ENCODE assay signal across 23 mouse cellular contexts in genomic region chr10:15248899-15249298, GRCm38 (mm10).
DNase-seq lines count a peak whose midpoint lies in the region; ATAC-seq and TF ChIP-seq lines count a peak whose summit lies in the region.
"Had no signal": no experiment of that assay in that cellular context is flagged by ENCODE, and none has a peak within 500 bp of the region (broad histone marks: within the 10 kb centered on the region; RNA-seq: fewer than 3 reads in every experiment).

No protein-coding gene starts in this region.

- no peaks in the 10 kb centered on the region for H3K36me3 ChIP-seq in forebrain, embryonic 13.5 days (ENCODE audit: poor library complexity, severe bottlenecking)
- H3K36me3 ChIP-seq in forebrain, postnatal 0 days (ENCODE audit: insufficient read depth): no peaks in the 10 kb centered on the region
- H3K36me3 ChIP-seq in forebrain, embryonic 15.5 days: no peaks in the 10 kb centered on the region
- H3K36me3 ChIP-seq in forebrain, embryonic 11.5 days (ENCODE audit: control insufficient read depth, insufficient read depth, low read length): no peaks in the 10 kb centered on the region
- H3K36me3 ChIP-seq in kidney, embryonic 16.5 days (ENCODE audit: insufficient read depth, low read length): no peaks in the 10 kb centered on the region
- H3K36me3 ChIP-seq: embryonic facial prominence, embryonic 13.5 days; embryonic facial prominence, embryonic 15.5 days; G1E had no signal

- WGBS in forebrain, embryonic 13.5 days: 73% methylated on average over 3 of the region's 3 CpGs
- WGBS in forebrain, postnatal 0 days: 56% methylated on average over 3 of the region's 3 CpGs
- 57% methylated on average over 3 of the region's 3 CpGs for WGBS in forebrain, embryonic 15.5 days
- 90% methylated on average over 3 of the region's 3 CpGs for WGBS in forebrain, embryonic 11.5 days
- WGBS in kidney, embryonic 16.5 days: 82% methylated on average over 3 of the region's 3 CpGs

- no peak overlapping the region for H3K4me3 ChIP-seq in forebrain, embryonic 13.5 days
- no peak overlapping the region for H3K4me3 ChIP-seq in forebrain, postnatal 0 days (ENCODE audit: low read depth, low read length)
- H3K4me3 ChIP-seq in forebrain, embryonic 15.5 days: no peak overlapping the region
- no peak overlapping the region for H3K4me3 ChIP-seq in forebrain, embryonic 11.5 days (ENCODE audit: low read depth, low read length)
- no peak overlapping the region for H3K4me3 ChIP-seq in kidney, embryonic 16.5 days (ENCODE audit: low read length)
- H3K4me3 ChIP-seq: embryonic facial prominence, embryonic 13.5 days; embryonic facial prominence, embryonic 15.5 days had no signal

- no peak overlapping the region for H3K9ac ChIP-seq in forebrain, embryonic 13.5 days
- no peak overlapping the region for H3K9ac ChIP-seq in forebrain, postnatal 0 days
- no peak overlapping the region for H3K9ac ChIP-seq in forebrain, embryonic 15.5 days (replicated peaks)
- H3K9ac ChIP-seq in forebrain, embryonic 11.5 days (ENCODE audit: low read length): no peak overlapping the region
- no peak overlapping the region for H3K9ac ChIP-seq in kidney, embryonic 16.5 days (replicated peaks; ENCODE audit: low read length)
- H3K9ac ChIP-seq: embryonic facial prominence, embryonic 13.5 days; embryonic facial prominence, embryonic 15.5 days had no signal

- TF ChIP-seq CTCF in forebrain, postnatal 0 days (IDR thresholded peaks at IDR 0.05; ENCODE audit: low read depth): no peak

- no peak overlapping the region for H3K4me2 ChIP-seq in forebrain, embryonic 13.5 days
- H3K4me2 ChIP-seq in forebrain, postnatal 0 days (ENCODE audit: low read depth): no peak overlapping the region
- no peak overlapping the region for H3K4me2 ChIP-seq in forebrain, embryonic 15.5 days (replicated peaks)
- no peak overlapping the region for H3K4me2 ChIP-seq in forebrain, embryonic 11.5 days (ENCODE audit: low read depth, low read length, severe bottlenecking)
- H3K4me2 ChIP-seq in kidney, embryonic 16.5 days (replicated peaks; ENCODE audit: low read depth, low read length): no peak overlapping the region
- H3K4me2 ChIP-seq: embryonic facial prominence, embryonic 13.5 days; embryonic facial prominence, embryonic 15.5 days had no signal

- ATAC-seq in forebrain, embryonic 13.5 days: peak; percentile 46; the same call in 1 of the 2 replicates
- no peak for ATAC-seq in forebrain, postnatal 0 days
- ATAC-seq in forebrain, embryonic 15.5 days (replicated peaks): peak; percentile 36; the same call in 1 of the 2 replicates
- no peak for ATAC-seq in forebrain, embryonic 11.5 days (replicated peaks; ENCODE audit: low FRiP score)
- ATAC-seq in kidney, embryonic 16.5 days (ENCODE audit: low FRiP score, low TSS enrichment): no peak
- ATAC-seq: activated CD4-positive, CD25-positive, alpha-beta regulatory T cell, adult 4 months; CD4-positive, CD25-positive, alpha-beta regulatory T cell, adult 4 months; Patski had no signal

- 0 out of 2 replicates have a peak, but pooled peaks cover 3% of the 10 kb centered on the region for H3K9me3 ChIP-seq in forebrain, embryonic 13.5 days (replicated peaks)
- no peaks in the 10 kb centered on the region for H3K9me3 ChIP-seq in forebrain, postnatal 0 days (ENCODE audit: low read length)
- no peaks in the 10 kb centered on the region for H3K9me3 ChIP-seq in forebrain, embryonic 15.5 days
- no peaks in the 10 kb centered on the region for H3K9me3 ChIP-seq in forebrain, embryonic 11.5 days (ENCODE audit: control insufficient read depth, low read length)
- no peaks in the 10 kb centered on the region for H3K9me3 ChIP-seq in kidney, embryonic 16.5 days (ENCODE audit: low read length)
- H3K9me3 ChIP-seq: embryonic facial prominence, embryonic 13.5 days; embryonic facial prominence, embryonic 15.5 days; G1E had no signal

- DNase-seq in forebrain, postnatal 0 days: no peak
- no peak for DNase-seq in forebrain, embryonic 11.5 days (ENCODE audit: low spot score)
- DNase-seq: adrenal gland, adult 8-10 months; adrenal gland, postnatal 14 days; adrenal gland, postnatal 36 days; B cell, adult 2 months; cerebellum, adult 11 months; cerebellum, adult 18-20 months; cerebellum, adult 8-10 months; cerebellum, adult 9-11 months; cerebellum, postnatal 14 days; cerebellum, postnatal 36 days; embryo, embryonic 11 days had no signal

- H3K27ac ChIP-seq in forebrain, embryonic 13.5 days: peak overlapping the region; percentile 25; the same call in 1 of the 2 replicates
- no peak overlapping the region for H3K27ac ChIP-seq in forebrain, postnatal 0 days (ENCODE audit: low read depth, low read length)
- no peak overlapping the region for H3K27ac ChIP-seq in forebrain, embryonic 15.5 days (replicated peaks)
- no peak overlapping the region for H3K27ac ChIP-seq in forebrain, embryonic 11.5 days (ENCODE audit: low read depth, low read length)
- H3K27ac ChIP-seq in kidney, embryonic 16.5 days (ENCODE audit: low read length): no peak overlapping the region
- H3K27ac ChIP-seq: embryonic facial prominence, embryonic 13.5 days; embryonic facial prominence, embryonic 15.5 days had no signal

- peaks cover 3% of the 10 kb centered on the region; the same call in 1 of the 2 replicates for H3K4me1 ChIP-seq in forebrain, embryonic 13.5 days
- H3K4me1 ChIP-seq in forebrain, postnatal 0 days (ENCODE audit: insufficient read depth): no peaks in the 10 kb centered on the region
- H3K4me1 ChIP-seq in forebrain, embryonic 15.5 days: peaks cover 4% of the 10 kb centered on the region; the same call in 1 of the 2 replicates
- no peaks in the 10 kb centered on the region for H3K4me1 ChIP-seq in forebrain, embryonic 11.5 days (replicated peaks; ENCODE audit: control insufficient read depth, insufficient read depth, low read length)
- no peaks in the 10 kb centered on the region for H3K4me1 ChIP-seq in kidney, embryonic 16.5 days (ENCODE audit: insufficient read depth, low read length)
- H3K4me1 ChIP-seq: embryonic facial prominence, embryonic 13.5 days; embryonic facial prominence, embryonic 15.5 days had no signal

- H3K27me3 ChIP-seq in forebrain, embryonic 13.5 days: no peaks in the 10 kb centered on the region
- no peaks in the 10 kb centered on the region for H3K27me3 ChIP-seq in forebrain, postnatal 0 days (ENCODE audit: insufficient read depth, low read length)
- no peaks in the 10 kb centered on the region for H3K27me3 ChIP-seq in forebrain, embryonic 15.5 days
- H3K27me3 ChIP-seq in forebrain, embryonic 11.5 days (ENCODE audit: control insufficient read depth, insufficient read depth, low read length): no peaks in the 10 kb centered on the region
- no peaks in the 10 kb centered on the region for H3K27me3 ChIP-seq in kidney, embryonic 16.5 days (ENCODE audit: insufficient read depth, low read length)
- H3K27me3 ChIP-seq: CH12.LX; embryonic facial prominence, embryonic 13.5 days; embryonic facial prominence, embryonic 15.5 days had no signal

Comparison
In these comparisons a context has a peak if more than half of its experiments do, and no peak if none do; other contexts are left out.
1. ATAC-seq: peak in forebrain, embryonic 13.5 days (single experiment) and forebrain, embryonic 15.5 days (single experiment); none in forebrain, postnatal 0 days (single experiment), forebrain, embryonic 11.5 days (single experiment) and kidney, embryonic 16.5 days (single experiment).